Mouse (Mus musculus) testis, adult 2 months (tissue): ENCODE measurements at regions not wholly inside any gene's neighbourhood (a gene's known extent, or its start where the extent isn't known, plus 50 kb on each side); places are given as distances from the start of the nearest gene placed in this dataset.

ENCODE experiments used
- CTCF ChIP-seq: fragments of 200-500 bp; IDR thresholded peaks from 2 replicates; pipeline ENCODE4 v1.5.1; 2012; ENCODE audit warnings: low read depth, mild to moderate bottlenecking, inconsistent platforms, low read length, moderate library complexity; ENCODE audit not compliant: control insufficient read depth, insufficient read depth, insufficient replicate concordance
- POLR2A ChIP-seq: fragments of 200-500 bp; IDR thresholded peaks from 2 replicates; pipeline ENCODE4 v1.6.1; 2012; ENCODE audit warnings: low read depth, mild to moderate bottlenecking, inconsistent platforms, low read length, moderate library complexity; ENCODE audit not compliant: control insufficient read depth

GRCm38 (mm10) chr12:33561141-33561540 lies 131.7 kb downstream of the Twistnb start:
- no peak for TF ChIP-seq POLR2A
- TF ChIP-seq CTCF = no peak
